Mouse (Mus musculus): Measurements from ENCODE around the gene Tnr. TPM values are rescaled to one million over a fixed set of nuclear protein-coding genes. Genes with fewer than 3 reads are reported as not detected.

The Tnr gene
- total and polyA plus RNA-seq, 2 experiments, result not detected

- no peak overlapping the region for H3K27ac ChIP-seq (replicated peaks; ENCODE audit: insufficient read depth, low read depth, low read length)
- no peak overlapping the region for H3K4me3 ChIP-seq (ENCODE audit: insufficient read depth, low read depth, low read length)
- no peak for DNase-seq (ENCODE audit: extremely low read depth, low read depth, low spot score)
- no peaks in the 10 kb centered on the region for H3K79me2 ChIP-seq (ENCODE audit: control insufficient read depth, insufficient read depth, low read length)
- no peaks in the 10 kb centered on the region for H3K4me1 ChIP-seq (ENCODE audit: control insufficient read depth, insufficient read depth, low read length)
- 83% methylated on average over 9 of the region's 9 CpGs for WGBS
- no peaks in the 10 kb centered on the region for H3K36me3 ChIP-seq (ENCODE audit: control insufficient read depth, insufficient read depth, low read length)
- TF ChIP-seq POLR2A (IDR thresholded peaks at IDR 0.05; ENCODE audit: extremely low read depth, insufficient read depth, low read length), result no peak
- TF ChIP-seq CTCF (IDR thresholded peaks at IDR 0.05; ENCODE audit: low read depth, low read length), result no peak
- H3K27me3 ChIP-seq (ENCODE audit: control insufficient read depth, insufficient read depth, low read length), result no peaks in the 10 kb centered on the region
- H3K9ac ChIP-seq (ENCODE audit: low read depth, low read length), result no peak overlapping the region
These were observed 193.4 kb downstream of the Tnr start for GRCm38 (mm10) chr1:159717016-159717415.

- Histone ChIP-seq H3K27me3 (ENCODE audit: control insufficient read depth, insufficient read depth, low read length) (no peaks in the 10 kb centered on the region), H3K27ac (replicated peaks; ENCODE audit: insufficient read depth, low read depth, low read length) (no peak overlapping the region), H3K36me3 (ENCODE audit: control insufficient read depth, insufficient read depth, low read length) (no peaks in the 10 kb centered on the region), H3K79me2 (ENCODE audit: control insufficient read depth, insufficient read depth, low read length) (no peaks in the 10 kb centered on the region), H3K9ac (ENCODE audit: low read depth, low read length) (no peak overlapping the region), H3K4me1 (ENCODE audit: control insufficient read depth, insufficient read depth, low read length) (no peaks in the 10 kb centered on the region), H3K4me3 (ENCODE audit: insufficient read depth, low read depth, low read length) (no peak overlapping the region)
- no peak for DNase-seq (ENCODE audit: extremely low read depth, low read depth, low spot score)
- no peak for TF ChIP-seq POLR2A (IDR thresholded peaks at IDR 0.05; ENCODE audit: extremely low read depth, insufficient read depth, low read length)
- no peak for TF ChIP-seq CTCF (IDR thresholded peaks at IDR 0.05; ENCODE audit: low read depth, low read length)
- 87% methylated on average over 5 of the region's 5 CpGs for WGBS
These were observed 200.2 kb downstream of the Tnr start for GRCm38 (mm10) chr1:159723733-159724132.

- Histone ChIP-seq H3K27me3 (ENCODE audit: control insufficient read depth, insufficient read depth, low read length) (no peaks in the 10 kb centered on the region), H3K79me2 (ENCODE audit: control insufficient read depth, insufficient read depth, low read length) (no peaks in the 10 kb centered on the region), H3K4me1 (ENCODE audit: control insufficient read depth, insufficient read depth, low read length) (no peaks in the 10 kb centered on the region), H3K27ac (replicated peaks; ENCODE audit: insufficient read depth, low read depth, low read length) (no peak overlapping the region), H3K9ac (ENCODE audit: low read depth, low read length) (no peak overlapping the region), H3K36me3 (ENCODE audit: control insufficient read depth, insufficient read depth, low read length) (no peaks in the 10 kb centered on the region), H3K4me3 (ENCODE audit: insufficient read depth, low read depth, low read length) (no peak overlapping the region)
- TF ChIP-seq POLR2A (IDR thresholded peaks at IDR 0.05; ENCODE audit: extremely low read depth, insufficient read depth, low read length) (no peak), CTCF (IDR thresholded peaks at IDR 0.05; ENCODE audit: low read depth, low read length) (no peak)
- DNase-seq (ENCODE audit: extremely low read depth, low read depth, low spot score), result no peak
- 70% methylated on average over 6 of the region's 6 CpGs for WGBS
These were observed 205.7 kb downstream of the Tnr start for GRCm38 (mm10) chr1:159729270-159729669.

- Histone ChIP-seq H3K9ac (ENCODE audit: low read depth, low read length) (no peak overlapping the region), H3K4me1 (ENCODE audit: control insufficient read depth, insufficient read depth, low read length) (no peaks in the 10 kb centered on the region), H3K36me3 (ENCODE audit: control insufficient read depth, insufficient read depth, low read length) (no peaks in the 10 kb centered on the region), H3K4me3 (ENCODE audit: insufficient read depth, low read depth, low read length) (no peak overlapping the region), H3K79me2 (ENCODE audit: control insufficient read depth, insufficient read depth, low read length) (no peaks in the 10 kb centered on the region), H3K27ac (replicated peaks; ENCODE audit: insufficient read depth, low read depth, low read length) (no peak overlapping the region), H3K27me3 (ENCODE audit: control insufficient read depth, insufficient read depth, low read length) (no peaks in the 10 kb centered on the region)
- TF ChIP-seq CTCF (IDR thresholded peaks at IDR 0.05; ENCODE audit: low read depth, low read length) (no peak), POLR2A (IDR thresholded peaks at IDR 0.05; ENCODE audit: extremely low read depth, insufficient read depth, low read length) (no peak)
- WGBS, result 57% methylated on average over 4 of the region's 4 CpGs
- DNase-seq (ENCODE audit: extremely low read depth, low read depth, low spot score), result no peak
These were observed 207.3 kb downstream of the Tnr start for GRCm38 (mm10) chr1:159730826-159731225.

GRCm38 (mm10) chr1:159735099-159735498, 211.5 kb downstream of the Tnr start:
- TF ChIP-seq POLR2A (IDR thresholded peaks at IDR 0.05; ENCODE audit: extremely low read depth, insufficient read depth, low read length) (no peak), CTCF (IDR thresholded peaks at IDR 0.05; ENCODE audit: low read depth, low read length) (no peak)
- WGBS, result 69% methylated on average over 3 of the region's 3 CpGs

GRCm38 (mm10) chr1:159739478-159739877, 215.9 kb downstream of the Tnr start:
- no peak for DNase-seq (ENCODE audit: extremely low read depth, low read depth, low spot score)
- no peak overlapping the region for H3K9ac ChIP-seq (ENCODE audit: low read depth, low read length)
- H3K4me3 ChIP-seq (ENCODE audit: insufficient read depth, low read depth, low read length), result no peak overlapping the region
- WGBS, result 67% methylated on average over 3 of the region's 3 CpGs
- no peak for TF ChIP-seq POLR2A (IDR thresholded peaks at IDR 0.05; ENCODE audit: extremely low read depth, insufficient read depth, low read length)
- no peak for TF ChIP-seq CTCF (IDR thresholded peaks at IDR 0.05; ENCODE audit: low read depth, low read length)
- H3K27ac ChIP-seq (replicated peaks; ENCODE audit: insufficient read depth, low read depth, low read length), result no peak overlapping the region
- no peaks in the 10 kb centered on the region for H3K4me1 ChIP-seq (ENCODE audit: control insufficient read depth, insufficient read depth, low read length)
- no peaks in the 10 kb centered on the region for H3K79me2 ChIP-seq (ENCODE audit: control insufficient read depth, insufficient read depth, low read length)
- H3K27me3 ChIP-seq (ENCODE audit: control insufficient read depth, insufficient read depth, low read length), result no peaks in the 10 kb centered on the region; the same call in 1 of the 2 replicates
- no peaks in the 10 kb centered on the region for H3K36me3 ChIP-seq (ENCODE audit: control insufficient read depth, insufficient read depth, low read length)

More at GRCm38 (mm10) chr1:159735099-159735498, 211.5 kb downstream of the Tnr start:
- Histone ChIP-seq H3K4me1 (ENCODE audit: control insufficient read depth, insufficient read depth, low read length) (no peaks in the 10 kb centered on the region), H3K36me3 (ENCODE audit: control insufficient read depth, insufficient read depth, low read length) (no peaks in the 10 kb centered on the region), H3K27me3 (ENCODE audit: control insufficient read depth, insufficient read depth, low read length) (no peaks in the 10 kb centered on the region; the same call in 1 of the 2 replicates), H3K79me2 (ENCODE audit: control insufficient read depth, insufficient read depth, low read length) (no peaks in the 10 kb centered on the region), H3K4me3 (ENCODE audit: insufficient read depth, low read depth, low read length) (no peak overlapping the region), H3K27ac (replicated peaks; ENCODE audit: insufficient read depth, low read depth, low read length) (no peak overlapping the region), H3K9ac (ENCODE audit: low read depth, low read length) (no peak overlapping the region)
- no peak for DNase-seq (ENCODE audit: extremely low read depth, low read depth, low spot score)

Data from liver, adult 2 months (tissue).